Mouse (Mus musculus): ENCODE results near the gene Ccdc158. TPM values are rescaled to one million over a fixed set of nuclear protein-coding genes. Genes with fewer than 3 reads are reported as not detected.

Gene Ccdc158
- polyA plus RNA-seq, 1 experiment: not detected

DNA sequence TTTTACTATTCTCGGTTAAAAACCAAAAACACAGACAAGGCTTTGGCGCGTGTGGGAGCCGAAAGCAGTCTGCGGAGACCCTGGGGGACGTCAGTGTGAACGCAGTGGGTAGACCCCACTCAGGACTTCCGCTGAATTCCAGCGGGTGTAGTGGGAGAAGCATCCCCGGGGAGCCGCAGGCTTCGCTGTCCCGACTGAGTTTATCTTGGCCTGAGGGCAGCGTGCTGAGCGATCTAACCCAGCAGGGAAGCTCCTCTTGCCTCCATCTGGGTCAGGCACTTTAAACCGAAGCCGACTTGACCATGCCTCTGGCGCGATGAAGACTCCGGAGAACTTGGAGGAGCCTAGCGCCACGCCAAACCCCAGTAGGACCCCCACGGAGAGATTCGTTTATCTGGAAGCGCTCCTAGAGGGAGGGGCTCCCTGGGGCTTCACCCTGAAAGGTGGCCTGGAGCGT lies 8.3 kb upstream of the Ccdc158 start, which contains the start of gene Shroom3:
TSS of gene Shroom3 (plus strand) at position 85 of the 457 bp plus-strand sequence.
- H3K36me3 ChIP-seq (ENCODE audit: control insufficient read depth, insufficient read depth): no peaks in the 10 kb centered on the region
- no peak within 1 kb of the TSS for H3K4me3 ChIP-seq
- TF ChIP-seq E2F4 (IDR thresholded peaks at IDR 0.05; ENCODE audit: insufficient read depth) (no peak), POLR2A (IDR thresholded peaks at IDR 0.05; ENCODE audit: insufficient read length, low read depth) (no peak), TCF3 (IDR thresholded peaks at IDR 0.05; ENCODE audit: insufficient read length, low read depth) (no peak), POLR2AphosphoS2 (IDR thresholded peaks at IDR 0.05; ENCODE audit: insufficient read length, low read depth) (no peak), CEBPB (IDR thresholded peaks at IDR 0.05; ENCODE audit: insufficient read depth, poor library complexity, severe bottlenecking) (no peak), USF1 (IDR thresholded peaks at IDR 0.05; ENCODE audit: low read depth) (no peak), MAX (IDR thresholded peaks at IDR 0.05; ENCODE audit: low read depth) (no peak), TCF12 (IDR thresholded peaks at IDR 0.05; ENCODE audit: insufficient read depth, poor library complexity, severe bottlenecking) (no peak), MYOG (IDR thresholded peaks at IDR 0.05; ENCODE audit: control insufficient read depth in 1 of 3, insufficient read depth in 1 of 3, insufficient read length in 2 of 3, low read depth in 2 of 3) (no peak), SRF (IDR thresholded peaks at IDR 0.05; ENCODE audit: control insufficient read depth, insufficient read length, low read depth) (no peak), MYOD1 (IDR thresholded peaks at IDR 0.05; ENCODE audit: control insufficient read depth in 1 of 3, insufficient read length in 2 of 3, low read depth in 2 of 3) (no peak), REST (IDR thresholded peaks at IDR 0.05; ENCODE audit: insufficient read depth, insufficient read length) (no peak)
- H3K79me2 ChIP-seq (ENCODE audit: control insufficient read depth, insufficient read depth): no peaks in the 10 kb centered on the region
- peak within 1 kb of the TSS; percentile 38 for H3K4me2 ChIP-seq (ENCODE audit: low read depth)
- peaks cover 15% of the 10 kb centered on the region for H3K27me3 ChIP-seq (ENCODE audit: control insufficient read depth, insufficient read depth, insufficient read length)
- H3ac ChIP-seq (ENCODE audit: control insufficient read depth, insufficient read length): no peak within 1 kb of the TSS

DNA sequence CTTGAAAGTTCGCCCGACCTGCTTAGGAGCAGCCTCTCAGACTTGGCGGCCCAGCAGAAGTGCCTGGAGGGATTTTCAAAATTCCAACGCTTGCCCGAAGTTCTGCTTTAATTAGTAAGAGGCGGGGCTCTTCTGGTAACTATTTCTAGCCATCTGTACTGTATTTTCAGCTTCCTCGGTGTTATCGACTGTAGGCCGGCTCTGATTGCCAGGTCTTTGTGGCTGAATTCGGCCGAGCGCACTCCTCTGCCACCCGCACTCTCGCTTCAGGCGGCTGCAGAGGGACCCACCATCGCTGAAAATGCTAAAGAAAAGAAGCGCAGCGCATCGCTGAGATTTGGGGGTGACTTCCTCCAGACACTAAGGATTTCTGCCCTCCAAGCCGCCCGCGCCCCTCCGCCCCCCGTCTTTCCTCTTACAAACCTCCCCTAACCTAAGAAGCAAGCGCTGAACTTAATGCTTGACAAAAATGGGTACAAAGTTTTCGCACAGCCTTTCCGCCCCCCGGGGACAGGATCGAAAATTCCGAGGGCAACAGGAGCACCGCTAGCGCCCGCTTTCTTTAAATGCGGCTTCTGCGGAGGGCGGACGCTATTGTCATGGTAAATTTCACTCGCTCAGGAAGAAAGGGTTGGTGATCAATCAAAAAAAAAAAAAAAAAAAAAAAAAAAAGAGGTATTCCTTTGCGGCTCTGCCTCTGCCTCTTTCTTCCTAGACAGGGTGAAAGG lies 7.7 kb upstream of the Ccdc158 start:
- H3K4me3 ChIP-seq: no peak overlapping the region

DNA sequence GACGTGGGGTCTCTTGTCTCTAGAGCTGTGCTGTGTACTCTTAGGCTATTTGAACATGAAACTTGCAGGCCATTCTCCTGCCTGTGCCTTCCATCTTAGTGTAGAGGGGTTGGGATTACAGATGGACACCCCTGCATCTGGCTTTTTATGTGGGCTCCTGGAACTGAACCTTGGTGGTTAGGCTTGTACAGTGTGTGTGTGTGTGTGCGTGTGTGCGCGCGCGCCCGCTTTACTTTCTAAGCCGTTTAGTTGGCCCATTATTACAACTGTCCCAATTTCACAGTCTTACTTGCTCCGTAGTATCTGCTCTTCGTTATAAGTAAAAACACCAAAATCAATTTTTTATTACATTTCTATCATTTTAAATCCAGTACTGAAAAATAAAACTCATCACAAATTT lies 6.8 kb upstream of the Ccdc158 start:
- H3K36me3 ChIP-seq (ENCODE audit: control insufficient read depth, insufficient read depth): no peaks in the 10 kb centered on the region
- TF ChIP-seq SRF (IDR thresholded peaks at IDR 0.05; ENCODE audit: control insufficient read depth, insufficient read length, low read depth) (no peak), E2F4 (IDR thresholded peaks at IDR 0.05; ENCODE audit: insufficient read depth) (no peak), MYOG (IDR thresholded peaks at IDR 0.05; ENCODE audit: control insufficient read depth in 1 of 3, insufficient read depth in 1 of 3, insufficient read length in 2 of 3, low read depth in 2 of 3) (no peak), POLR2A (IDR thresholded peaks at IDR 0.05; ENCODE audit: insufficient read length, low read depth) (no peak), POLR2AphosphoS2 (IDR thresholded peaks at IDR 0.05; ENCODE audit: insufficient read length, low read depth) (no peak), TCF3 (IDR thresholded peaks at IDR 0.05; ENCODE audit: insufficient read length, low read depth) (no peak)
- H3K4me3 ChIP-seq: no peak overlapping the region
- no peak overlapping the region for H3ac ChIP-seq (ENCODE audit: control insufficient read depth, insufficient read length)
- peaks cover 17% of the 10 kb centered on the region for H3K27me3 ChIP-seq (ENCODE audit: control insufficient read depth, insufficient read depth, insufficient read length)
- H3K4me2 ChIP-seq (ENCODE audit: low read depth): no peak overlapping the region
- H3K79me2 ChIP-seq (ENCODE audit: control insufficient read depth, insufficient read depth): no peaks in the 10 kb centered on the region

More for the DNA sequence above, 7.7 kb upstream of the Ccdc158 start:
- Histone ChIP-seq H3K4me2 (ENCODE audit: low read depth) (peak overlapping the region; percentile 38), H3K27me3 (ENCODE audit: control insufficient read depth, insufficient read depth, insufficient read length) (peaks cover 17% of the 10 kb centered on the region), H3ac (ENCODE audit: control insufficient read depth, insufficient read length) (no peak overlapping the region), H3K79me2 (ENCODE audit: control insufficient read depth, insufficient read depth) (no peaks in the 10 kb centered on the region), H3K36me3 (ENCODE audit: control insufficient read depth, insufficient read depth) (no peaks in the 10 kb centered on the region)
- no peak for TF ChIP-seq TCF3 (IDR thresholded peaks at IDR 0.05; ENCODE audit: insufficient read length, low read depth)
- no peak for TF ChIP-seq MYOD1 (IDR thresholded peaks at IDR 0.05; ENCODE audit: control insufficient read depth in 1 of 3, insufficient read length in 2 of 3, low read depth in 2 of 3)
- TF ChIP-seq E2F4 (IDR thresholded peaks at IDR 0.05; ENCODE audit: insufficient read depth): no peak
- no peak for TF ChIP-seq MAX (IDR thresholded peaks at IDR 0.05; ENCODE audit: low read depth)
- TF ChIP-seq SRF (IDR thresholded peaks at IDR 0.05; ENCODE audit: control insufficient read depth, insufficient read length, low read depth): no peak
- TF ChIP-seq REST (IDR thresholded peaks at IDR 0.05; ENCODE audit: insufficient read depth, insufficient read length): no peak
- no peak for TF ChIP-seq MYOG (IDR thresholded peaks at IDR 0.05; ENCODE audit: control insufficient read depth in 1 of 3, insufficient read depth in 1 of 3, insufficient read length in 2 of 3, low read depth in 2 of 3)
- no peak for TF ChIP-seq TCF12 (IDR thresholded peaks at IDR 0.05; ENCODE audit: insufficient read depth, poor library complexity, severe bottlenecking)
- no peak for TF ChIP-seq USF1 (IDR thresholded peaks at IDR 0.05; ENCODE audit: low read depth)

DNA sequence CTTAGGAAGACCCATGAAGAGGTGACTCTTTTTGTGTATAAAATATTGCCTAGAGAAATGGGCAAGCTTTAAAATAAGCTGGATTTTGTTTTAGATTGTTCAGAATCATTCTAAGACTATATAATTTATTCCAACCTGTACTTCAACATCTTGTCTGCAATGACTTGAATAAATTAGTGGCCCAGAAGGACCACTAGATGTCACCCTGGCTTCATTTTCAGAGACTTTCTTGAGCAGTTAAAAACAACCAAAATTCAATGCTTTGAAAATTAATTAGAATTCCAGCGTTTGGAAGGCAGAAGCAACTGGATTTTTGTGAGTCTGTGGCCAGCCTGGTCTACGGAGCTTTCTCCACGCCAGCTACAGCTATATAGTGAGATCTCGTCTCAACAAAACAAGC lies 4.4 kb upstream of the Ccdc158 start:
- Histone ChIP-seq H3K4me2 (ENCODE audit: low read depth) (no peak overlapping the region), H3ac (ENCODE audit: control insufficient read depth, insufficient read length) (no peak overlapping the region), H3K36me3 (ENCODE audit: control insufficient read depth, insufficient read depth) (no peaks in the 10 kb centered on the region), H3K27me3 (ENCODE audit: control insufficient read depth, insufficient read depth, insufficient read length) (peaks cover 17% of the 10 kb centered on the region), H3K79me2 (ENCODE audit: control insufficient read depth, insufficient read depth) (no peaks in the 10 kb centered on the region), H3K4me3 (no peak overlapping the region)
- TF ChIP-seq POLR2A (IDR thresholded peaks at IDR 0.05; ENCODE audit: insufficient read length, low read depth): no peak
- no peak for TF ChIP-seq E2F4 (IDR thresholded peaks at IDR 0.05; ENCODE audit: insufficient read depth)

DNA sequence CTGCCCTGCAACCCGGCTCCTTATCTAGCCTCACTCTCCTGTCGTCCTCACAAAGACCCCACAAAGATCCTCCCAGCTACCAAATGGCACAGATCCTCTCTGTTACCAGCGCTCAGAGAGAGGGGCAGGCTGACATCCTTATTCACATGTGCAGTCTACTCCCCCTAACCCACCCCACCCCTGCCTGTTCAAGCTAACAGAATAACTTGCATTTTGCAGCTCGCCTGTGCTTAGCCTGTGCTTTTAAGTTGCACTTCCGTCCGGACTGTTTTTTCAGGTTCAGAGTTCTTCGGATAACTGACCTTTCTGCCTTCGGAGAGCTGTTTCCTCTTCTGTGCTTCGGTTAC lies 476 bp upstream of the Ccdc158 start:
- H3K4me3 ChIP-seq: no peak overlapping the region
- no peak for TF ChIP-seq TCF3 (IDR thresholded peaks at IDR 0.05; ENCODE audit: insufficient read length, low read depth)
- TF ChIP-seq SRF (IDR thresholded peaks at IDR 0.05; ENCODE audit: control insufficient read depth, insufficient read length, low read depth): no peak
- no peak for TF ChIP-seq E2F4 (IDR thresholded peaks at IDR 0.05; ENCODE audit: insufficient read depth)
- TF ChIP-seq TCF12 (IDR thresholded peaks at IDR 0.05; ENCODE audit: insufficient read depth, poor library complexity, severe bottlenecking): no peak
- TF ChIP-seq MYOG (IDR thresholded peaks at IDR 0.05; ENCODE audit: control insufficient read depth in 1 of 3, insufficient read depth in 1 of 3, insufficient read length in 2 of 3, low read depth in 2 of 3): no peak
- no peak for TF ChIP-seq POLR2AphosphoS2 (IDR thresholded peaks at IDR 0.05; ENCODE audit: insufficient read length, low read depth)
- TF ChIP-seq POLR2A (IDR thresholded peaks at IDR 0.05; ENCODE audit: insufficient read length, low read depth): no peak
- no peak for TF ChIP-seq CEBPB (IDR thresholded peaks at IDR 0.05; ENCODE audit: insufficient read depth, poor library complexity, severe bottlenecking)
- TF ChIP-seq MYOD1 (IDR thresholded peaks at IDR 0.05; ENCODE audit: control insufficient read depth in 1 of 3, insufficient read length in 2 of 3, low read depth in 2 of 3): no peak
- no peak for TF ChIP-seq REST (IDR thresholded peaks at IDR 0.05; ENCODE audit: insufficient read depth, insufficient read length)
- no peak for TF ChIP-seq USF1 (IDR thresholded peaks at IDR 0.05; ENCODE audit: low read depth)
- TF ChIP-seq MAX (IDR thresholded peaks at IDR 0.05; ENCODE audit: low read depth): no peak
- H3ac ChIP-seq (ENCODE audit: control insufficient read depth, insufficient read length): no peak overlapping the region
- H3K27me3 ChIP-seq (ENCODE audit: control insufficient read depth, insufficient read depth, insufficient read length): peaks cover 10% of the 10 kb centered on the region
- H3K79me2 ChIP-seq (ENCODE audit: control insufficient read depth, insufficient read depth): no peaks in the 10 kb centered on the region
- no peaks in the 10 kb centered on the region for H3K36me3 ChIP-seq (ENCODE audit: control insufficient read depth, insufficient read depth)
- H3K4me2 ChIP-seq (ENCODE audit: low read depth): no peak overlapping the region
